Mouse (Mus musculus) layer of hippocampus, postnatal 14 days (tissue): Measurements from ENCODE around the gene Cxxc4. TPM values are rescaled to one million over a fixed set of nuclear protein-coding genes. Genes with fewer than 3 reads are reported as not detected.
A peak's percentile ranks its signal among the peaks of the same experiment; 100 is the strongest.

Experiments
- DNase-seq, 2 experiments: peaks; one replicate each; pipeline ENCODE4 v3.0.0; 2021 to 2022; ENCODE audit warnings: low spot score in 2 of 2, mixed read lengths in 1 of 2
- microRNA-seq, 2 experiments: library from miRNA; unstranded; fragments of <30 nt; microRNA quantifications; one replicate each; pipeline ENCODE4 v1.2.0; 2021
- total RNA-seq, 2 experiments: library from RNA; stranded (reverse); gene quantifications; 2 replicates each; pipeline ENCODE4 v1.2.3; 2021

Gene Cxxc4
- total RNA-seq, 2 experiments from 2014 or later: 12.2 to 14.5 TPM

DNA sequence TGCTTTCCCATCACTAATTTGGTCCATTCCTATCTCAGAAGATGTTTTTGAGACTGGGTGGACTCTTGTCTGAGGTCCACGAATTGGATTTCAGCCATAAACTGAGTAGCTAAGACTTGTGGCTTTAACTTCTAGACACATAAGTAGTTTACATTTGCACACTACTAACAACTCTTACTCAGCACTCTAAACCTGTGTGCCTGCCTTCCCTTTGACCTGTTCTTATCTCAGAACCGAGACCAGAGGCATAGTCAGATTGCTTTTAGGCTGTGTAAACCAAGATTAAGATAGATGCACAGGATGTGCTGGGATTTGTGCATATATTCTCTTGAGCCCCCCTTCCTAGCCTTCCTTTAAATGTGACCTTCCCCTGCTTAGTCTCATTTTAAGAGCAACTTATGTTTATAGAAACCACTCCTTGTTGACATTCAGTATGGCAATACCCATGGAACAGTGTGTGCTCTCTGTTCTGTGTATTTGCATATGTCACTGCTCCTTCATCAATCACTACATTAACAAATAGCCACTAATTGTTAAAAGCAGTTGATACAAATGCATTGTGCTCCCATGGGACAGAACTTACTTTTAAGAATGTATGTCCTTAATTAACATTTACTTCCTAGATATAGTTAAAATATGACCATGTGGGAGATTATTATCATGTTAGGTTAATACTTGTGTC is 7.0 kb downstream of the Cxxc4 start:
- no peak for DNase-seq

DNA sequence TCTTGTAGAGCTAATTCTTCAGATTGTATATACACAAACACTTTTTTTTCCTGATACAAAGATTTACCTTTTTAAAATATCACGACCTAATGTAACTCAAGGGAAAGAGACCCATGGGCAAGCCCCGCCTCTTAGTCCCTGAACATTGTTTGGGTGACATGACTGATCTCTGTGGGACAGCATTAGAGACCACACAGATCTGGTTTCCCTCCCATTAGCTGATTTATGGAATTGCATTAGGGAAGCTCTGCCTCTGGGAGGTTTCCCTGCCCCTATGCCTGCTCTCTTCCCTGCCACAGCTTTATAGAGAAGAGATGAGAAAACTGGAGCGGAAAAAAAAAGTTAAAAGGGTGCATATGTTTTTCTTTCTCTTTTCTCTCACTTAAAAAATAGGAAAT is 7.6 kb downstream of the Cxxc4 start:
- no peak for DNase-seq

DNA sequence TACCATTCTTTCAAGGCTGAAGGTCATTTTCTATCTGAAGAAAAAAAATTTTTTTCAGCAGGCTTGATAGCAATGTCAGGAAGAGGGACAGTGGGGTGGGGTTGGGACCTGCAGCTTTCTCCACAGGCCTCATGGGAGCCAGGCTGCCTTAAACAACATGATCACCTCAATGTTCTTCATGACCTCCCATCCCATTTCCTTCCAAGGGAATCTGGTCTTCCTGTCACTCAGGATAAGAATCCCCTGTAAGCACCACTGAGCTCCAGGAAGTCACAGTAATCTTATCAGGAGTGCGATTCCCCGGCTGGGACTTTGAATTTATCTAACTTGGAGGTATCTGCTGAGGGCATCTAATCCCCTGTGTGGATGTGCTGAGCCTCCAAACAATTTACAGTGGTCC is 17.9 kb downstream of the Cxxc4 start:
- DNase-seq: no peak

DNA sequence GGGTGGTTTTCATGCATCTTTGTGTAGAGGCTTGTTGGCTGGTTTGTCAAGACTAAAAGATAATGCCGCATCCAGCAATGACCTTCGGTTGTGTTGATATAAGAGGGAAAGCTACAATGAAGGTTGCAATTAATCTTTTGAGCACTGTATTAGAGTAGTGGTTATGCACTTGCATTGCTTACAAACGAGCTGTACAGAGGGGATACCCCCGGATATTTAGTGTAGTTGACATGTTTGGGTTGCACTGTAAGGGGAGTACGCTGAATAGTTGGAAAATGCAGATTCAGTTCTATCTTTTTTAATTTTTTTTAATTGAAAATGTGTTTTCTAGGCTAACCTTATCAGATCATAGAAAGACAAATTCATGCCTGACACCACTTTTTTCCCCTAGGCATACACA is 22.4 kb downstream of the Cxxc4 start:
- DNase-seq: no peak

DNA sequence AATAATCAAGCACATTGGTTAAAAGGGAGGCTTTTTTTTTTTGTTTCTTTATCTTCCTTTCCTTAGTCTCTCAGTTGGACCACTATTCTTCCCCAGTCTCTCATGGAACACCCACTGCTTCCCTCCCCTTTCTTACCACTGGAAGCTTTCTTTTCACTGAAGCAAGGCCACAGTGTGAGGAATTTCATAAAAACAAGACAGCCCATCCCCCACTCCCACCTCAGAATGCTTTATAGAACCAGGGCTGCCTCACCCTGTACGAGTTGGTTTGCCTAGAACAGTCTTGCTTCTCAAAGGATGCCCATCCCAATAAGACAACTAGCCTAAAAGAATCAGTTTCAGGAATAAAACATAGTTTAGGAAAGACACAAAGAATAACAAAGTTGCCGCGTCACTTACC is 23.0 kb downstream of the Cxxc4 start:
- DNase-seq: no peak

DNA sequence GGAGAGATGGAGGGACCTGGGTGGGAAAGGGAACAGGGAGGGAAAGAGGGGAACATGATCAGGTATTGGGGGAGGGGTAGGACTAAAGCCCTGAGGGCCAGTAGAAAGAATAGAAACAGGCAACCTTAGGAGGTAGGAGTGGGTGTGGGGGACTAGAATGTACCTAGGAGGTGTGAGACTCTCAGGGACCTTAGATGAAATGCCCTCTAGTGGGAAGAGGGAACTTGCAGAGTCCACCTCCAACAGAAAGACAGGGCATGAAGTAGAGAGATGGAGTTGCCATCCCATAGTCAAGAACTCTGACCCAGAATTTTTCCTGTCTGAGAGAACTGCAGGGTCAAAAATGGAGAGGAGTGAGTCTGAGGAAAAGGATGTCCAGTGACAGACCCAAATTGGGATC is 43.4 kb downstream of the Cxxc4 start:
- DNase-seq: no peak

DNA sequence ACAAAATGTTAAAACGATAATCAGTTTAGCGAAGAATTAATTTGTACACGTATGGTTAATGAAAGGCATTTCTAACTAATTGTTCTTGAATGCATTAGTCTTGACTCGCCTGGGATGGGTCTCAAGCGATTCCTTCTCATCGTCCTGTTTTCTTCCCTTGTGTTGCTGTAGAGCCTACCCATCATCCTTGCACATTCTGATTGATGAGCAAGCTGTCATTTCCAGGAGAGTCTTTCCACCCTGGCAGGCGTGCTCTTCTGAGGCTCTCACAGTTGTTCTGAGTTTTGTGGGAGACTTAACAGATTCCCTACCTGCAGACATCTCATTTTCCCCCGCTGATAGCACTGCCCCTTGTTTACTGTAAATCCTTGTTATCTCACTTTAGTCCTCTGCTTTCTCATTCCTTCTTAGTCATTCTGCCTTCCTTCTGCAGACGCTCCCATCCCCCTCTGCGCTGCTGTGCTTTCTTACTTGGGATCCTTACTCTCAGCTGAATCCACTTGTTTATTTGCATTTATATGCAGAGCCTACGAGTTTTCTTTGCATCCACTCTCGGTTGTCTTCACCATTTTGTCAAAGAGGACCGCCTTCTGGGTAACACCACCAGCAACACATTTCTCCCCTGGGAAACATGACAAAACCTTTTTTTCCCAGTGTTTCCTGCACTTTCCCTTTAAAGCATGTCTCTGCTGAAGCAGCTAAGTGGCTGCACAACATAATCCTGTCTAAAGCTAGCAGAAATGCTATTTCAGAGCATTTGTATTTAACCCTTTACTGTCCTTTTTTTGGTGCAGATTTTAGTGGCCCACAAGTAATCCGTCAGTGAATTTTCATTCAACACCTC is 45.5 kb downstream of the Cxxc4 start:
- peak in 1 of 2 experiments; percentile 24 for DNase-seq

DNA sequence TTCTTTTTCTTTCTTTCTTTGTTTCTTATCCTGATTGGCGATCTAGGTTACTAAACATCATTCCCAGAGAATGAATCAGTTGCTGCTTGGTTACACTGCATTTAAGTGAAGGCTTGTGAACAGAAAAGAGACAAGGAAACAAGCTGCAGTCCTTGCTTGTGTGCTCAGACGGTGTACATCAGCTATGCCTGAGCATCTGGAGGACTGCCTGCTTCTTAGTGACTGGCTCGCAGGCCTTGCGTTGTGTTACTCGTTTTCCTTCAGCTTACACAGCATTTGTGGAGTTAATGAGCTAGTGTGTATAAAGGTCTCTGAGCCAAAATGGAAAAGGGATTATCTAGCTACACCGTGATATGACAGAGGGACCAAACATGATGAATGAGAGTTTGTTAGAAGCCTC is 58.9 kb downstream of the Cxxc4 start:
- DNase-seq: no peak

DNA sequence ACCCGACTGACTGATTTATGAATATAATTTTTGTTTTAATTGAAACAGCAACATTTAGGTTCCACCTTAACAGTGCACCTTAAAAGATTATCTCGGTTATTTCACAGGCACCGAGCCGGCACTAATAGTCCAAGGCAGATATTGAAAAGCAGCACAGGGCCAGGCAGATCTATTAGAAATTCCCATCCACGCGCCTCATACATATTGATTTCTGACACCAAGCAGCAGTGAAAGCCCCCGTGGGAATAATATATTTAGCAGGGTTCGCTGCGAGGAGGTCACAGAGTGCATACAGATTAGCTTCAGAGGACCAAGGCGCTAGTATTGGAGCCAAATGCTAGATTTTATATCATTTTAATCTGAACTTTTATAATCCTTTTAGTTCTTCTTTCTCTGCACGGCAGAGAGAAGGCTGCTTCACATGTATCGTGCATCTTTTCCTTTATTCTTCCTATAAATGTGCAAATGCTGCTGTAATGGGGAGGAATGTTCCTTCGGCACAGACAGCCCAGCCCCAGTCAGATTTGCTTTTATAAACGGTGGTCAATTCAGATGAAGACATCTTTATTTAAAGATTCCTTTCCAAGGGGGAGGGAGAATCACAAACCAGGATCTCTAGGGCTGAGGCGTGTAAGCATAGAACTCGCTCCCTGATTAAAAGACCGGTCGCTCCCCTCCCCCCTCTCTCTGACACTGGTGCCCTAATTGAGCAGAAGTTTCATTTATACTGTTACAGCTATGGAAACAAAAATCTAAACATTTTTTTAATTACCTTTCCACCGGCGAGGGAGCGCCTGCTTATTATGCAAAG is 66.6 kb downstream of the Cxxc4 start:
- peak in 1 of 2 experiments; percentile 34 for DNase-seq

DNA sequence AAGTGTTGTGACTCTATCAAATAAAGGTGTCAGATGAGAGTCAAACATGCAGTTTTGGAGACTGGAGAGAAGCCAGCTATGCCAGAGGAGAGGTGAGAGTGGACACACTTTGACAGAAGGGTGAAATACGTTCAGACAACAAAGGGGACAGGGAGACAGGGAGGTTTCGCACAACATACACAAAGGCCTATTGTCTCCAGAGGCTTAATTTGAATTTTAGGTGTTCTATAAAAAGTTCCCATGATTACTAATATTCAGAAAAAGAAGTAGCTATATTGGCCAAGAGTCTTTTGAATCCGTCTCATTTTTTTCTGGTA is 67.2 kb downstream of the Cxxc4 start:
- no peak for DNase-seq

DNA sequence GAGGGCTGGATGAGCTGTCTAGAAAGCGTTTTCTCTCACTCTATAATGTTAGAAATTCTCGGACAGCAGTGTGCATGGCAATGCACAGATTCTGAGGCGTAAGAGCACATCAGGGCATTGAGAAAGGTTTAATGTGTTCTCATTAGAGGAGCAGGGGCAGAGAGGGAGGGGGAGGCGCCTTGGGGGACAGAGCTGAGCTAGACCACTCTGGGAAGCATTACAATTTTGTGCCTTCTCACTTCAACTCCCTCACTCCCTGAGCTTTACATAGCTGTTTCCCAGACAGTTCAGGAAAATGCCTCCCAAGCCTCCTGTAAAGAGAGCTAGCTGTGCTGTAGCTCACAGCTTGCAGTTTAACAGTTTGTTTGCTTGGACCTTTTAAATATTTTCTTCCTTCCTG is 70.2 kb downstream of the Cxxc4 start:
- no peak for DNase-seq

DNA sequence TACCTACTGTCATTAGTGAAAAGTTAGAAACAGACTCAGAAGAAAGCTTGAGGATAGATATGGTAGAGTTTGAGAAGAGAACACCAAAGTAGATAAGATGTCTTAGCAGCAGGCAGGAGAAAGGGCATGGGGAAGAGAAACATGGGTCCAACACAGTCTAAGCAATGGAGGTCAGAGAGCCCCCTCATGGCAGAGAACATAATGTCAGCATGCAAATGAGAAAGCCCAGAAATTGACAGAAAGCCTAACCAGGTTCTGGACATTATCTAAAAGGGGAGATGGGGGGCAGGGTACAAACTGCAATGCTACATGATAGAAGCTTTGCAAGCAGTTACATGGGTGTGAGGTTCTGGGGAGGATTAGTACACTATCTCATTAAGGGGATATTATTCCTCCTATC is 71.5 kb downstream of the Cxxc4 start:
- no peak for DNase-seq

Small RNAs within 50 kb of the gene (microRNA-seq; reads per million reads assigned to microRNA genes)
- gene Mir1895: 0 to 0.85 reads per million in 2 experiments
